Mouse (Mus musculus): ENCODE measurements around the gene Tbx6. TPM values are rescaled to one million over a fixed set of nuclear protein-coding genes. Genes with fewer than 3 reads are reported as not detected.
"Not testable (repeated sequence)": the region's sequence is repeated elsewhere in the genome, so short reads cannot be mapped to it uniquely, and the experiment has no call there.

Tbx6 gene
- polyA plus RNA-seq, 1 experiment: 1.4 TPM

DNA sequence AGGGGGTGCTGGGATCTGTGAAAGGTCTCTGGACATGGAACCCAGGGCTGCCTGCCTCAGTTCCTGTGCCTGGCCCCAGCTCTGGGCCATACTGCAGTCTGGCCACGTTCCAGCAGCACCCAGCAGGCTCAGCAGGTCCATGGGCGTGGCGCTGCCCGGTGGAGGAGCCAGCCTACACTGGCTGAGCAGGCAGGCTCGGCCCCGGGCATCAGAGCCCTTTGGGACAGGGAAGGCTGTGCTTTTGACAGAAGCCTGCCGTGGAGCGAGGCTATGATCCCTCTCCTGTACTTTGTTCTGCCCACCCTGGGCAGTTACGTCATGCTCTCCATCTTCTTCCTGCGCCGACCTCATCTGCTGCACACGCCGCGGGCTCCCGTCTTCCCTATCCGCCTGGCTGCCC, 15.1 kb upstream of the Tbx6 start, which contains the start of gene Gdpd3:
Gdpd3 (plus strand) TSS at position 134 of the 400 bp plus-strand sequence.
- DNase-seq (ENCODE audit: extremely low spot score in 1 of 2, low spot score in 1 of 2): no peak

DNA sequence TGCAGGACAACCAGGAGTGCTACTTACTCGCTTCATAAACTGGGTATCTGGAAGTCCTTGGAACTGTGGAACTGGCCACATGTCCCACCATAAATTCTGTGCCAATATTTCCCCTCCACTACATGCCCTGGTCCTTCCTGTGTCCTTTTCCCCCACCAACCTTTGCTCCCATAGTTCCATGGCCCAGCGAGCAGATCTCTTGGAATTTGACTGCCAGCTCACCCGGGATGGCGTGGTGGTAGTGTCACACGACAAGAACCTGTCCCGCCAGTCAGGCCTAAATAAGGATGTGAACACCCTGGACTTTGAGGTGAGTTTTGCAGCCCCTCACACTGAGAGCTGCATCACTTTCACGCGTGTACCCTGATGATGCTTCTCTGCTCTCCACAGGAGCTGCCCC, 14.3 kb upstream of the Tbx6 start:
- no peak for DNase-seq (ENCODE audit: extremely low spot score in 1 of 2, low spot score in 1 of 2)

DNA sequence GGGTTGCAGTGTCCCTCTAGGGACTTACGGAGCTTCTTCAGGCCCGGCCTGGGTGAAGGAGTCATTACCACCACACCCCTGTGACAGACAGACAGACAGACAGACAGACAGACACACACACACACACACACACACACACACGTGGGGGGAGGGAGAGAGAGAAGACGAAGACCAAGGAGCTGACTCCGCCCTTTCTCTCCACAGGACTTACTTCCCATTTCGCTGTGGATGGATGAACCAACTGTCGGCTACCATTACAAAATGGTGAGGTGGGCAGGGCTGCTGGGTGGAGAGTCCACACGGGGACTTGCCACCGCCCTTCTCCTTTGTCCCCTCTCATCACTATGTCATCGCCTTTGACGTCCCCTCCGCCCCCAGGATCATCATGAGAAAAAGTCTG, 10.5 kb upstream of the Tbx6 start:
- no peak for DNase-seq (ENCODE audit: extremely low spot score in 1 of 2, low spot score in 1 of 2)

DNA sequence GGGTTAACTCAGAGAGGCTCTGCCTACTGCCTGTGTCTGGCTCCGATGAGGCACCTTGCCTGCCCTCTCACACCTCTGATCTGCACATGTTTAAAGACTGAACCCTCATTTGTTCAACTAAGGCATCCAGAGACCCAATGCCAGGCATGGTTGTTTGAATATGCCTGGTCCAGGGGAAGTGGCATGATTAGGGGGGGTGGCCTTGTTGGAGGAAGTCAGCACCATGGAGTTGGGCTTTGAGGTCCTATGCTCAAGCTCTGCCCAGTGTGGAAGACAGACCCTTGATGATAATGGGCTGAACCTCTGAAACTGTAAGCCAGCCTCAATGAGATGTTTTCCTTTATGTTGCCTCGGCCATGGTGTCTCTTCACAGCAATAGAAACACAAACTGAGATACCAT, 7.9 kb upstream of the Tbx6 start:
- DNase-seq (ENCODE audit: extremely low spot score in 1 of 2, low spot score in 1 of 2): no peak

DNA sequence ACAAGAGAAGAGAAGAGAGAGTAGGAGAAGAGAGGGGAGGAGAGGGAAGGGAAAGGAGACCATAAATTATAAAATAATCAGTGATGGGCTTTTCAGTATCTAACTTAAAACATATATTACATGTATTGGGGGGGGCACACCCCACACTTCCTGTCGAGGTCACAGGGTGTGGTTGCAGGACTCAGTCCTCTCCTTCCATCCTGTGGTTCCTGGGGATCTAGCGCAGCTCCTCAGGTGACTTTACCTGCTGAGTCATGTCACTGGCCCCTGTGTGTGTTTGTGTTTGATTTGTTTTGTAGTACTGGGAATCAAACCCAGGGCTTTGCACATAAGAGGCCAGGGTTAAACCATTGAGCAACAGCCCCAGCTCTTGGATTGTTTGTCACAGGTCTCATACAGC, 6.8 kb upstream of the Tbx6 start:
- DNase-seq (ENCODE audit: extremely low spot score in 1 of 2, low spot score in 1 of 2): no peak

DNA sequence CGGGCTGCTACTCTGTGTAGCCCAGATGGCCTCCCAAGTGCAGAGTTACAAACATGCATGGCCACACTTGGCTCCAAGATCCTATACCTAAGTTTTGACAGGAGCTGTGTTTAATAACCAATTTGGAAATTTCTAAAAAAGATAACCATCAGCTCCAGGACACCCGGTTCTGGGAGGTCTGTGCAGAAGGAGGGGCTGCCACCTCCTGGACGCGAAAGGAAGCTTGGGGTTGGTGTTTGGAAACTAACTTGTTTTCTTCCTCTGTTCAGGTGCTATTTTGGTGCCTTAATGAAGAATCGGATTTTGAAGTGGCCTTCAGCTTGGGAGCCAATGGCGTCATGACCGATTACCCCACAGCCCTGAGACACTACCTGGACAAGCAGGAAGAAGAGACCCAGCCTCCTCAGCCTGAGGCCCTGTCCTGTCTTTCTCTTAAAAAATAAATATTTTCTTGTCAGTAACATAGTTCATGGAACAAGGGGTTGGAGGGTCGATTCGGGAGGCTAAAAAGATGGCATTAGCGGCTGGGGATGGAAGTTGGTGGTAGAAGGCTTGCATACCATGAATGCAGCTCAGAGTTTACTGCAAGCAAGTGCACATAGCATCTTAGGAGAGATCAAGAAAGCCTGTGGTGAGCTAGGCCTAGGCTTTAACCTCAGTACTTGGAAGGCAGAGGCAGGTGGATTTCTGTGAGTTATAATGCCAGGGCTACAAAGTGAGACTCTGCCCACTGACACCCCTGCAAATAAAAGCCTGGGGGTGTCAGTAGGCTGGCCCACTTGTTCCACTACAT, 5.9 kb upstream of the Tbx6 start:
- DNase-seq (ENCODE audit: extremely low spot score in 1 of 2, low spot score in 1 of 2): no peak

DNA sequence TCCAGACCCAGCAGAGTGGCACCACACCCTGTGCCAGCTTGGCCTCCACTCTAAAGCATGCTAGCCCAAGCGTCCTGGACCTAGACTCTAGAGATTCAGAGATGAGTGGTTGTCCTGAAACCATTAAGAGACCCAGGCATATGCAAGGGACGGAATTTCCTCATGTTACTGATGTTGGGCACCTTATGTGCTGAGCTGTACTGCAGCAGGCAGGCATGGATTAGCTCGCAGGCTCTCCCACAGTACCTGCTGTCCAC, 5.4 kb upstream of the Tbx6 start:
- no peak for DNase-seq (ENCODE audit: extremely low spot score in 1 of 2, low spot score in 1 of 2)

DNA sequence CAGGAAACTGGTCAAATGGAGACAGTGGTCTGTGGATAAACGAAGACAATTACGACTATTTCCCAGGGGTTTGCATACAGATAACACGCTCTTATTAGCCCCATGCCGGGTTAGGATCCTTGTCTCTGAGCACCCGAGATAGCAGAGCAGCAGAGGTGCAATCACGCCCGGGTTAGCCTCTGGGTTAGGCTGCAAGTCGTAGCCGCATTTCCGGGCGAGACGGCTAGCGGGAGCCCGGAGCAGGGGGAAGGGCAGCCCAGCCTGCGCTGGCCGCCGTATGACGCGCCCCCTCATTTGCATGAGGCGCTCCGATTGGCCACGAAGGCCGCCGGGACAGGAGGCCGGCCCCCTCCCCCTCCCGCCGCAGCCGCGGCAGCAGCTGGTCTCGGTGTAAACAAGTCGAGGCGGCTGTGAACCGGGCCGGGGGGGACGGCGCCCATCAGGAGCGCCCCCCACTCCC, 4.7 kb upstream of the Tbx6 start, which contains the start of gene Ypel3:
Ypel3 (plus strand) TSS at position 358 of the 460 bp plus-strand sequence.
- DNase-seq (ENCODE audit: extremely low spot score in 1 of 2, low spot score in 1 of 2): peak; percentile 89 to 94

DNA sequence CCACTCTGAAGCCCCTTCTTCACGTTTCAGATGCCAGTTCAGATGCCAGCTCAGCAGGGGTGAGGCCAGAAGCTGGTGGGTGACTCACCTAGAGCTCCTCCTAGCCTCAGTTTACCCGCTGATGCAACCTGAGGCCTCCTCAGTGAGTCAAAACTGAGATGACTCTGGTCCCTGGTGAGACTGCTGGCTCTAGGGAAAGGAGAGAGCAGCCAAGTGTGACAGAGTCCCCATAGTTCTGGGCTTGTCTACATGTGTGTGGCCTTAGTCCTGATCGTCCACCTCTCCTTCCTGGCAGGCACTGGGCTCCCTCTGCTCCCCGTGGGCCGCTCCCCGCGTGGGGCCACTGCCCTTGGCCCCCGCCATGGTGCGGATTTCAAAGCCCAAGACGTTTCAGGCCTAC, 3.8 kb upstream of the Tbx6 start:
- no peak for DNase-seq (ENCODE audit: extremely low spot score in 1 of 2, low spot score in 1 of 2)

DNA sequence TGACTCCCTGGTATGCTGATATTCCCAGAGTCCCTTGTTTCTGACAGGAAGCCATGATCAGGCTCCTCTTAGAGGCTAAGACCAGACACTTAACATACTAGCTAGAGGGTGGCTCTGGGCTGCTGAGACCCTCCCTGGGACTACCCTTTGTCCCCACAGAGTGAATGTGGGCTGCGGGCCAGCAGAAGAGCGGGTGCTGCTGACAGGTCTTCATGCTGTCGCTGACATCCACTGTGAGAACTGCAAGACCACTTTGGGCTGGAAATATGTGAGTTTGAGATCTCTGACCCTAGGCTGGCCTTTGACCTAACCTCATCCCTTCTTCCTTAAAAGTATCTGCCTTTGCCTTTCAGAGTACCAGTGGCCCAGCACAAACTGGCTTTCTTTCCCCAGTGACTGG, 3.1 kb upstream of the Tbx6 start:
- no peak for DNase-seq (ENCODE audit: extremely low spot score in 1 of 2, low spot score in 1 of 2)

DNA sequence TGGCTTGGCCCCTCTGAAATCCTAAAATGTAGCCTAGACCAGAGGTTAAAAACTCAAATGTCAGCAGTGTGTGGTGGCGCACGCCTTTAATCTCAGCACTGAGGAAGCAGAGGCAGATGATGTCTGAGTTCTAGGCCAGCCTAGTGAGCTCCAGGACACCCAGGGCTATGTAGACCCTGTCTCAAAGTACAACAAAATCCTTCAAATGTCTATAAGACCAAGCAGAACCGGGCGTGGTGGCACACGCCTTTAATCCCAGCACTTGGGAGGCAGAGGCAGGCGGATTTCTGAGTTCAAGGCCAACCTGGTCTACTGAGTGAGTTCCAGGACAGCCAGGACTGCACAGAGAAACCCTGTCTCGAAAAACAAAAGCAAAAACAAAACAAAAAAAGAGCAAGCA, 2.2 kb upstream of the Tbx6 start:
- DNase-seq (ENCODE audit: extremely low spot score in 1 of 2, low spot score in 1 of 2): not testable (repeated sequence)

DNA sequence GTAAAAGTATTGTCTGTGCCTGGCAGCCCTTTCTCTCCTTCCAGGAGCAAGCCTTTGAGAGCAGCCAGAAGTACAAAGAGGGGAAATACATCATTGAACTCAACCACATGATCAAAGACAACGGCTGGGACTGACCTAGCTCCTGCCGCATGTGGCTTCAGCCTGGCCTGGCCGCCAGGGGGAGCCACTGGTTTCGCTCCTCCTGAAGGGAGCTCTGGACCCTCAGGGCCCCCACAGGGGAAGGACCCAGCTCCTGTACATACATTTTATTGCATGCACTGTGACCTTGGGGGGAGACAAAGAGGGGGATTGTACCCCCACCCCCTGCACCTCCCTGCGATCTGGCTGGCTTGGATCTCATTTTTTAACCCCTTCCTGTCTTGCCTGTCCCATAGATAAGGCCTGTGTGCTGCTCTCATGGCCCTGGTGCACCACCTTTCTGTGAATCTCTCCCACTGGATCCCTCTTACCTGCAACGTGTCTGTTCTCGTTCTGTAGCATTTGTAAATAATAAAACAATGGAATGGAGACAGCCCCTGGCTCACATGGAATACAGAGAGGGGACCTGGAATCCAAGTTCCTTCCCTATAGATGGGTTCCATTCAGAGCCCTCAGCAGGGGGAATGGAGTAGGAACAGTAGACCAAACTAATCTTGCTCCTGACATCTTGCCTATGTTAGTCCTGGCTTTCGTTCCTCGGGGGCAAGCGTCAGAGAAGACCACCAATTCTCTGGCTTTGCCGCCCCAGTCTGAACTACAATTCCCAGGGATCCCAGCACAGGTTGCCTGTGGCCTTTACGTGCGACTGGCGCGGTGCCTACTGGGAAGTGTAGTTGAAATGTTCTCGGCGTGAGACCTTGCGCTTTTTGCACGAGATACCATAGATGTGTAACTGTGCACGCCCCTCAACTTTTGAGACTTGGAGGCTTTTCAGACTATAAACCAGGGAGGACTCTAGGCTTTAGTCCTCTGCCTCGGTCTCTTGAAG, 1.0 kb upstream of the Tbx6 start:
- peak; percentile 74 to 89 for DNase-seq (ENCODE audit: extremely low spot score in 1 of 2, low spot score in 1 of 2)

DNA sequence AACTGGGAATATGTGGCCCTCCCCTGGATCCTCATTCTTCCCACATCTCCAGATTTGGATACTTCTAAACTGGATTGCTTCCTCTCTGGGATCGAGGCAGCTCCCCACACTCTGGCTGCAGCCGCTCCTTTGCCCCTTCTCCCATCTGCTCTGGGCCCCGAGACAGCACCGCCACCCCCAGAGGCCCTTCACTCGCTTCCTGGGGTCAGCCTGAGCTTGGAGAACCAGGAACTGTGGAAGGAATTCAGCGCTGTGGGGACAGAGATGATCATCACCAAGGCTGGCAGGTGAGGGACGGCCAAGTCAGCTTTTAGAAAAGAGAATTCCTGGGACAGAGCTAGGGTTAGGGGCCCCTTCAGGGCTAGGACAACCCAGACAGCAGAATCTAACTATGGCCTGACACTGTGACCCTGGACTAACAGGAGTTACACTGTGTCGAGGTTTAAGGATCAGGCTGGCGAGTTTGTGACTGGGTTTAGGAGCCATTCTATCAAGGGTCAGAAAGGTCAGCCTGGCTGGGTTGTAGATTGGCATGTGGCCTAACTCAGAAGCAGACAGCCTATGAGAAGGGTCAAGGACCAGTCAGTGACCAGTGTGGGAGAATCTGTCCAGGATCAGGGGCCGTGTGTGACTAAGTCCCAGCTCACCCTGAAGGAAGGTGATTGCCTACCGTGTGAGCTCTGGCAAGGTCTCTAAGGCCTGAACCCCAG, 533 bp downstream of the Tbx6 start:
- no peak for DNase-seq (ENCODE audit: extremely low spot score in 1 of 2, low spot score in 1 of 2)

DNA sequence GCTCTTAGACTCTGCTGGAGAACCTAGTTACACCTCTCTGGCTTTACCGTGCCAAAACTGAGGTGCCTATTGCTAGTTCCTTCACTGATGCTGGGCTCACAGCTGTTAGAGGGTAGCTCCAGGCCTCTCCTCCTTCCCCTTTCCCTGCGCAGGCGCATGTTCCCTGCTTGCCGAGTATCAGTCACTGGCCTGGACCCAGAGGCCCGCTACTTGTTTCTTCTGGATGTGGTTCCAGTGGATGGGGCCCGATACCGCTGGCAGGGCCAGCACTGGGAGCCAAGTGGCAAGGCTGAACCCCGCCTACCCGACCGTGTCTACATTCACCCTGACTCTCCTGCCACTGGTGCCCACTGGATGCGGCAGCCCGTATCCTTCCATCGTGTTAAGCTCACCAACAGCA, 1.4 kb downstream of the Tbx6 start:
- no peak for DNase-seq (ENCODE audit: extremely low spot score in 1 of 2, low spot score in 1 of 2)

DNA sequence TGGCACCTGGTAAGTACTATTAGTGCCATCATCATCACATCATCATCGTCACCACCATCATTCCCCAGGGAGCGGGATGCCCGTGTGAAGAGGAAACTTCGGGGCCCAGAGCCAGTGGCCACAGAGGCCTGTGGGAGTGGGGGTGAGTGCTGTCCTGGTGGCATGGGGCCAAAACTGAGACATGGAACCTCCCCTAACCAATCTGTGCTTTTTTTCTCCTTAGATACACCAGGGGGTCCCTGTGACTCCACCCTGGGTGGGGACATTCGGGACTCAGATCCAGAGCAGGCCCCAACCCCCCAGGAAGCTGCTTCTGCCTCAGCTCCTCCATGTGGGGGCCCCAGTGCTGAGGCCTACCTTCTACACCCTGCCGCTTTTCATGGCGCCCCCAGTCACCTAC, 3.2 kb downstream of the Tbx6 start:
- DNase-seq (ENCODE audit: extremely low spot score in 1 of 2, low spot score in 1 of 2): no peak

DNA sequence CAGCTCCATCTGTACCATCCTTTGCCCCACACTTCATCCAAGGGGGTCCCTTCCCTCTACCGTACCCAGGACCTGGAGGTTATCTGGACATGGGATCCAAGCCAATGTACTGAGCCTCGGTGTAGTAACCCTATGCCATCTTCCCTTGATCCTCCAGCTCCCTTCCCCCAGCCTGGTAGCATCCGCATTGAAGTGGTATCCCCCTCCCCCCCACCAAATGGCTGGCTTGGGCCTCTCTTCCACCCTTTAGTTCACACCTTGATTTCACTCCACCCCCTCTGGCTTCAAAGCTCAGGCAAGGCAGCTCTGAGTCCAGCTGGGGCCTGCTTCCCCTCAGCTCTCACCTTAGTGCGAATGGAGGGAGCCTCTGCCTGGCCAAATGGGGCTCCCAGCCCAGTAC, 3.8 kb downstream of the Tbx6 start:
- no peak for DNase-seq (ENCODE audit: extremely low spot score in 1 of 2, low spot score in 1 of 2)

DNA sequence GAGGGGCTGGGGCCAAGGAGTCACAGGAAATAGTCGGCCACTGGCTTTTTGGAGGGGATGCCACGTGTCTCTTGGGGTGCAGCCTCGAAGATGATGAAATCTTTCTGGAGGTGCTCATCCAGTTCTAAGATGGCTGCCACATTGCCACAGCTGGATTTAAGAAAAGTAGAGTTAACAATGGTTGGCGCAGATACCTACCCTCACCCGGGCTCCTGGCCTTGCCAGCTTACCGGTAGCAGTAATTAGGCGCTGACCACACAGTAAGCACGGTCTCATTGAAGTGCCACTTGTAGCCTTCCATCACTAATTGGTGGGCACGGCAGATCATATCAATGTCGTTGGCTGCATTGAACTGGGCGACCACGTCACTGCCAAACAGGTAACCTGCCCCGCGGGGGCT, 4.9 kb downstream of the Tbx6 start:
- no peak for DNase-seq (ENCODE audit: extremely low spot score in 1 of 2, low spot score in 1 of 2)

DNA sequence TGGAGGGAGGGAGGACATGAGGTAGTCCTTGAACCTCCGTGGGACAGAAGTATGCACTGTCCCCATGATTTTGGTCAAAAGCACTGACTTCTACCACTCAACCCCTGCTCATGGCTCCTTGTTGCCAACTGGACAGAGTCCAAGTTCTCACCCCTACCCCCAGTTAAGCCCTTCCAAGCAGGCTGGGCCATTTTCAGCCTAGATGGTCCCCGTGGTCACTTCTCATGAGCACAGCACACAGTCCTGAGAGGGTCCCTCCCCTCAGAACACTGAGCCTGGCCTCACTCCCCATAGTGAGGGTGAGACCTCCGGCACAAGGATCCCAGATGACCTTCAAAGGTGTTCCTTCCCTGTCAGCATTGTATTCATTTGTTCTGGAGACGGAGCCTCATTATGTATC, 7.9 kb downstream of the Tbx6 start:
- DNase-seq (ENCODE audit: extremely low spot score in 1 of 2, low spot score in 1 of 2): no peak

DNA sequence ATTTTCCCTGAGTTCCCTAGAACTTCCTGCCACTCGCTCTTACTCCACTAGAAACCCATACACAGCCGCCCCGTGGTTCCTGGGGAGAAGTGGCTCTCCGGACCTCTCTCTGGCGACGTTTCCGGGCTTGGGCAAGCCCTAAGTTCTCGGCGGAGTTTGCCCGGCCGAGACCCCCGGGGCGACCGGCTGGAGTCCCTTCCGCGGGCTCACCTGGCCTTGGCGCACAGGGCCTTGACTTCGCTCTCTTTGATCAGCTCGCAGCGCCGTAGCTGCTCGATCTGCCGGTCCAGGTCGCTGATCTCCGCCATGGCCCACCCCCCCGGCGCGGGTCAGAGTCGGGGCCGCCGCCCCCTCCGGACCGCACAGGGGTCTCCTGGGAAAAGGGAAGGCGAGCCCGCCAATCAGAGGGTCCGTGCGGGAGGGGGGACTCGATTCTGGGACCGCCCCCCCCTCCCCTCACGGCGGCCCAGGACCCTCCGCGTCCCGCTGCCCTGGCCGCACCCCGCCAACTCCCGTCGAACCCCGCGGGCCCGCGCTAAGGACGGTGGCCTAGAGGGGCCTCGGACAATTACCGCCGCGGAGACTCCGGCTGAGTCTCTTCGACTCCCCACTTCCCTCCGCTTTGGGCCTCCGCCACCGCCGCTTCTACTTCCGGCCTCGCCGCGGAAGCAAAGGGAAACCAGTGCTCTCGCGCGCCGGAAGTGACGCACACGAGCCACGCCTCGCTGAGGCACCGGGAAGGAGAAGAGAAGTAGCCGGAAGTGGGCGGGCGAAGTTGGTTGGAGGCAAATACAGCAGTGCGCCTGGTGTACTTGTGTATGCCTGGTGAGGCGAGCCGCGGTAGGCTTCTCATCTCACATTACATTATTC, 10.8 kb downstream of the Tbx6 start, which contains the start of gene Ppp4c:
Ppp4c (minus strand) TSS at position 646 of the 870 bp plus-strand sequence.
- DNase-seq (ENCODE audit: extremely low spot score in 1 of 2, low spot score in 1 of 2): peak; percentile 93 to 98

Measured in frontal cortex, adult 2 months (tissue).